Mouse (Mus musculus) testis, postnatal 10 days (tissue): Measurements from ENCODE around the gene Gpn3.

Source experiments
- DNase-seq: peaks from one replicate; pipeline ENCODE4 v3.0.0; 2021; ENCODE audit warnings: low spot score

The Gpn3 gene

DNA sequence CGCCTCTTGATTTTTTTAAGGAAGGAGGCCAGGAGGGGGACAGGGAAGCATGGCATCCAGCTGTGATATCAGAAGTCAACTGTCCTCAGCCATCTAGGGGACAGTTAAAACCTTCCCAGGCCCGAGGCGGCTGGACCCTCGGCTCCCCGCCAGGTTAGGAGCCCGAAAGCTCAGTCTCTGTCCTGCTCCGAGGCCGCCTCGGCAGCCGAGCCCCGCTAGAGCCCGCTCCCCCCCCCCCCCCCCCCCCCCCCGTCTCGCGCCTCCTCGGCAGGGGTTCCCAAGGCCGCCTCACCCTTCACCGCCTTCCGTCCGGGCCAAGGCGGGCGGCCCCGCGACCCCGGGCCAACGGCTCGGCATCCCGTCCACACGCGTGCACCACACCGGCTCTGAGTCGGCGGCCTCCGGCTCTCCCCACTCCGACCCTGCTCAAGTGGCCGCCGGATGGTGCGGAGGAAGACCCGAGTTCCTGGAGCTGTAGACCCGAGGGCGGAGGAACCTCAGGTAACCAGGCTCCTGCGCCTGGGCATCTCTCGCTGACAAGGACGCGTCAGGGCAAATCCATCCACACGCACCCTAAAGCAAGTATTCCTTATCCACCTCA lies at the start of gene Gpn3:
Gpn3 (plus strand) TSS at position 286 of the 601 bp plus-strand sequence.
- DNase-seq: peak; percentile 75

DNA sequence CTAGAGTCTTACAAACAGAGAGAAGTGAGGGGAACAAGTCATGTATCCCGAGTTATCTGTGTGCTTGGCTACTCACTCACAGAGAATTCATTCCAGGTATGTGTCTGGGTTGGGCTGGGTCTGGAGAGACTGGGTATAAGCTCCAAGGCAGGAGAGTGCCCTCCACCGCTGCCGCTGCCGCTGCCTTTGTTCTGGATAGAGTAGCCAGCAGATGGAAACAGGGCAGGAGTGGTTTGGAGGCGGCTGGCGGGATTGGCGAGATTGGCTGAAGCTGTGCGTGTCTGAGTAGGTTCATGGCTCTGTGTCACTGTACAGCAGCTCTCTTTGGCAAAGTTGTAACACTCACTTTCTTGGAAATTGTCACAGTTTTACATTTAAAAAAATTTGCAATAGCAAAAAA lies 48.2 kb upstream of the Gpn3 start:
- DNase-seq: no peak

DNA sequence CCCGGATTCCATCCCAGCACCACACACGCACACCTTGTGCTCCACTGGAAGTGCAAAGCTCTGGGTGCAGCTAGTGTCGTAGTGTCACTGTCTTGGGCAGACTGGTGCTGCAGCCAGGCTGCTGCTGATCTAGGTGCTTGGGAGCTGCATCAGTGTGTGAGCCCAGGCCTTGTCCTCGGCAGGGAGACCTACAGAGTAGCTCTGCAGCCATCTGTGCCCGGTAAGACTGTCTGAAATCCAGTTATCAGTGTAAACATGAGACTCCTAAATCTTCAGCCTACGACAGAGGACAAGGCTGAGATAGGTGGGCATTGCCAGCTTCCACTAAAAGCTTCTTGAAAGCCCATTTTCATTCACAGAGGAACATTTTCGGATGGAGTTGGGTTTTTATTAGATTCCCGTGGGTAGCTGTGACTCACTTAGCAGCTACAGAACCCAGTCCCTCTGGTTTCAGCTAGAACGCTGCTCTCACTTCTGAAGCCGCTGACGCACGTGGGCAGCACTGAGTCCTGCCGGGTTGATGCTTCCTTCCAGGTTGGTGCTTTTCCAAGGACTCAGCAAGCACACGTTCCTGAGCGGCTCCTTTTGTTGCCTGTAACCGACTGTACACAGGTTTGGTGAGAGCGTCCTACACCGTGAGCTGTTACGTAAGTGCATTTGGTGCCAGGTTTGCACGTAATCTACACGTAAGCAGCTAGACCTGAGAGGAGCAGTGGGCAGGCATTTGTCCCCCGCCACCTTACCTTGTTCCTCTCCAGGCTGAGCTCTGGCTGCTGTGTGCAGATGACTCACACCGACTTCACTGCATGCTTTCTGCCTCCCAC lies 46.9 kb upstream of the Gpn3 start:
- DNase-seq: no peak

DNA sequence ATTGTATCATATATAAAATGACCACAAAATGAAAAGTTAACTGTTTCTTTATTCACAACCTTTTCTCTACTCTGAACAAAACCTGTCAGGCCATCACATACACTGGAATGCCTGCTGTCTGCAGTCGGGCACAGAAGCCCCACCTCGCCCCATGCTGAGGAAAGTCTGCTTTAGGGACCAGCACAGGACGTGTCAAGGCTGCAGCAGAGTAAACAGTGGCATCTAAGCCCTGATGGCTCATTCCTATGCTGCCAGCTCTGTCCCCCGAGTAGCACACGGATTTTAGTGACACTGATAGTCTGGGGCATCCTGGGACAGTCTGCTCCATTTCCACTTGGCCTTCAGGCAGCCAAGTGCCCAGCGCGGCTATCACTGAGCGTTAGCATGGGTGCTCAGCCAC lies 46.2 kb upstream of the Gpn3 start:
- no peak for DNase-seq

DNA sequence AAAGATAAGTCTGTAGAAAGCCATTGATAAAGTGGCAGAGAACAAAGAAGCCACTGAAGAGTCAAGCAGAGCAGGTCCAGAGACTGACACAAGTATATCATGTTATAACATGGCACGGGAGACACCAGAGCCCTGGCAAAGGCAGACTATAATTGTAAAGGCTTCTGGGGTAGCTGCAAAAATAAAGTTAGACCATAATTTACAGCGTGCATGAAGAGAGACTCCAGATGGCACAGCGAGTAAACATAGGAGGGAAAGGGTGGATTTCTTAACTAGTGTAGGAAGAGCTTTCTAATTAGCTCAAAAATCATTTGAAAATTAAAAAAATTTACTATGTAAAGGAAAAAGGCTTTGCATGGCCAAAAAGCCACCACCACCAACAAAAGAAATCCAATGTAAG lies 44.4 kb upstream of the Gpn3 start:
- DNase-seq: no peak

DNA sequence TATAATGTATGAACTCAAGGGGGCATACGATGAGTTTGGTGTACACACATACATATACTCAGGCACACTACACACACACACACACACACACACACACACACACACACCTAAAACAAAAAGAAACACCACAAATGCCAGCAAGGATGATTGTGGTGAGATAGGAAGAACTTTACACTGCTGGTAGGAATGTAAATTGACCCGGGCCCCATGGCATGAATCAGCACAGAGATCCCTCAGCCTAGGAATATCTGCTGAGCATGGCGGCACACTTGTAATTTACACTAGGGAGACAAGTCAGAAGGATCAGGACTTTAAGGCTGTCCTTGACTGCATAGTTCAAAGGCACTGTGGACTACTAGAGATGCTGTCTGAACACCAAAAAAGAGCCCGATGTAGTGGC lies 41.4 kb upstream of the Gpn3 start:
- no peak for DNase-seq

DNA sequence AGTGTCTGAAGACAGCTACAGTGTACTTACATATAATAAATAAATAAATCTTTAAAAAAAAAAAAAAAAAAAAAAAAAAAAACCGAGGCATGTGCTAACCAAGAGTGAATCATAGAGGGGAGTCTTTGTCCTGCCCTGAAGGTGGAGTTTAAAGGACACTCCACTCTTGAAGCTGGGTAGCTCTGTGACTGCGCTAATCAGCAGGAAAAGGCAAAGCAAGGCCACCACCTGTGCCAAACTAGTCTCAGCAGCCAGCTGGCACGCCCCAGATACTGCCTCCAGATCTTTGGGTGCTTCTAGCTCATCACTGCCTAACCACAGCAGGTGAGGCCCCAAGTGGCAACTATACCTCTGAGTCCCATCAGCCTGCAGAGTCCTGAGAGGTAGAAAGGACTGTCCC lies 37.0 kb upstream of the Gpn3 start:
- DNase-seq: no peak

DNA sequence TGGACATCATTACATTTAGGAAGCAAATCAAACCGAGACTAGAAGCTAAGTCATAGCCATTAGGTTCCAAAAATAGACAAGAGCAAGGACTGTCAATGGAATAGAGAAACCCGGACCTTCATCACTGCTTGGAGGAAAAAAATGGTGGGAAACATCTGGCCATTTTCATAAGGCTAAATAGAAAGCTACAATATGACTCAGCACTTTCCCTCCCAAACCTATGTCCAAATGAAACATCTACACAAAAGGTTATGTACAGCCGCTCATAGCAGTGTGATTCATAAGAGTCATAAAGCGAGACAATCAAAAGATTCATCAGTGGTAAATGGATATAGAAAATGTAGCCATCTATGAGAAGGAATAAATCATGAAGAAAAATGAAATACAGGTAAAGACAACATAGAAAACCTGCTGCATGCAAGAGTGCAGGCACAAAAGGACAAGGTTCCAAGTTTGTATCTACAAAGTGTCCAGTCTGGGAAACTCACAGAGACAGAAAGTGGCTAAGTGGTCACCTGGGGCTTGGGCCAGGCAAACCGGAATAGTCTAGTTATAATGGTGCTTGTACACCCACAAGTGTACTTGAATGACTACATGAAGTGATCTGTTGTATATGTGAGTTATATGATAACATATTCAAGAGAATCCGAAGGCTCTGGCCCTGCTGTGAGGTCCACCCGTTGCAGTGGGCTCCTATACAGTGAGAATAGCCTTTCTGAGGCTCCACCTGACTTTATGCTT lies 35.0 kb upstream of the Gpn3 start:
- DNase-seq: no peak

DNA sequence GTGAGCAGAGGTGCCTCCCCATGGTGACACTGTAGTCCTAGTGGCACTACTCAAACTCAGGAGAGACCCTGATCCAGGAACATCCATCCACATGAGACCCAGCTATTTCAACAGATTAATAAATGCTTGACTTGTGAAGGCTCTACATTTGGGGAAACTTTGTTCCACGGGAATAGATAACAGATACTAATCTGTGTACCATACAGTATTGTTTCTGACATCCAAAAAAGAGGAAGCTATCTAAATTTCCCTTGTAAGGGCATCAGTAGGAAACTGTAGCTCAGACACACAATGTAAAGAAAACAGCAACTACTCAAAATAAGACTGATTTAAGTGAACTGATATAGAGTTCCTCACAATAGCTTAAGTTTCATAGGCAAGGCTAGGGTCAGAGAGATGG lies 28.8 kb upstream of the Gpn3 start:
- no peak for DNase-seq

DNA sequence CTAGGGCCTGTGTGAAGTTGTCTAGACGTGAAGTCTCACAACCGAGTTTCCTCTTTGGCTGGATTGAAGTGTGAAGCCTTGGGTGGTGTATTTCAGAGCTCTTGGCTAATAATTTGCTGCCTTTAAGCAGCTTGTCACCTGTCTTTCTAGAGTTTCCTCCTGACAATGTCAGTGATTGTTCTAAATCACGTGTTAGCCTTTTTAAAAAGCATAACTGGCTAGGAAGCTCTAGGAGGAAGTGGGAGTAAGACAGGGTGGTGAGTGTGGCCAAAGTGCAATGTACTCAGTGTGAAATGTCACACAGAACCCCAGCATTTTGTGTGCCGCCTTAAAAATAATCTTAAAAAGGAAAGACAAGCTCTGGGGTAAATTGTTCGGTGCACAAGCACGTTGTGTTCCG lies 27.9 kb upstream of the Gpn3 start:
- no peak for DNase-seq

DNA sequence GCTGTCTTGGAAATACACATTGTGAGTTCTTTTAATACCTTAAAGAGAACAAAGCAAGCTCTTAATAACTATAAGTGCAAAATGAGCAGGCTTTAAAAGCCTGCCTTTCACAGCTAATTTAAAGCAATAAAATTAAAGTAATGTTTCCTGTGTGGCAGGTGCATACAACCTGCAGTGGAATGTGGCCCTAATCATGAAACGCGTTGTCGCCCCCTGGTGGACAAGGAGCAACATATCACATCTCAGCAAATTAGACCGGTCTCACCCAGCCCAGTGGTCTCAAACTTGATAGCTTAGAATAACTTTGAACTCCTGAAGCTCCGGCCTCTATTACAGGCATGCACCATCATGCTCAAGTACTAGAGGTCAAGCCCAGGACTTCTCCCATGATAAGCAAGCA lies 27.4 kb upstream of the Gpn3 start:
- DNase-seq: peak; percentile 88

DNA sequence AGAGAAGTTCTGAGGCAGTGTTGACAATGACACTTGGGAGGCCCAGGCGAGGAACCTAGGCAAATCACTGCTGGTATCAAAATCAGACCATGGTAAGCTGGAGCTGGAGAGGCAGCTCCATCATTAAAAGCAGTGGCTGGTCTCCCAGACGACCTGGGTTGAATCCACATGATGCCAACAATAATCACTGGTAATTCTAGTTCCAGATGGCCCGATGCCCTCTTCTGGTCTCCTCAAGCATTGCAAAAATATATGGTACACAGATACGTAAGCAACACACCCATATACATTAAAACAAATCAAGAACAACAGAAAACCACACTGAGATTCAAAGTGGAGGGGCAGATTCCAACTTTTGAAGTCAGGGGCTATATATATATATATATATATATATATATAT lies 25.9 kb upstream of the Gpn3 start:
- DNase-seq: no peak

DNA sequence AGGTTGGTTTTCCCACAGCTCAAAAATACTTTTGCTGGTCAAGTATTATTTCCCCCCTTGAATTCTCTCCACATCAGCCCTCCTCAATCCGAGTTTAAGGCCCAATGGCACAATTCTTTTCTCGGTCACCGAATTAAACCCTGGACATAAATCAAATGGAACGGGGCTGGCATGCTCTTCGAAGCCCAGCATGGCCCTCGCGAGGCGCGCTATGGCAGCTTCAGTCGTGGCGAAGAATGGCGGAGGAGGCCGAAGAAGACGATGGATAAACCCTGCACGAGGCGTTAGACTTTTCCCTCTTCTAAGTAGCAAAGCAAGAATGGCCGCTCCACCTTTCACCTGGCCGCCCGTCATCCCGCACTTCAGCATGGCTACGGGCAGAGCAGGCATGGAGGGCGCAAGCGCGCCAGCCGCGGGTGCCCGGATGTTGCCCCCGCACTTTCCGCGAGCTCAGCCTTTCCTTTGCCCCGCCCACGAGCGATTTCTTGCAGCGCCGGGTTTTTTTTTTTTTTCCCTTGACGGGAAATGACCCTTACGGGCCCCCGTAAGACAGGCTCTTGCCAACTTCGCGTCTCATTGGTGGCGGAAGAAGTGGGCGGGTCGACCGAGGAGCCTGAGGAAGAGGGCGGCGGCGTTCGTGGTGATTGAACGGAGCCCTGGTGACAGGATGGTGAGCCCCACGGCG lies 17.7 kb upstream of the Gpn3 start, which contains the start of the genes Rad9b and Vps29:
Rad9b (minus strand) TSS at position 427 of the 685 bp plus-strand sequence.
Vps29 (plus strand) TSS at position 563 of the 685 bp plus-strand sequence.
- peak; percentile 100 for DNase-seq

DNA sequence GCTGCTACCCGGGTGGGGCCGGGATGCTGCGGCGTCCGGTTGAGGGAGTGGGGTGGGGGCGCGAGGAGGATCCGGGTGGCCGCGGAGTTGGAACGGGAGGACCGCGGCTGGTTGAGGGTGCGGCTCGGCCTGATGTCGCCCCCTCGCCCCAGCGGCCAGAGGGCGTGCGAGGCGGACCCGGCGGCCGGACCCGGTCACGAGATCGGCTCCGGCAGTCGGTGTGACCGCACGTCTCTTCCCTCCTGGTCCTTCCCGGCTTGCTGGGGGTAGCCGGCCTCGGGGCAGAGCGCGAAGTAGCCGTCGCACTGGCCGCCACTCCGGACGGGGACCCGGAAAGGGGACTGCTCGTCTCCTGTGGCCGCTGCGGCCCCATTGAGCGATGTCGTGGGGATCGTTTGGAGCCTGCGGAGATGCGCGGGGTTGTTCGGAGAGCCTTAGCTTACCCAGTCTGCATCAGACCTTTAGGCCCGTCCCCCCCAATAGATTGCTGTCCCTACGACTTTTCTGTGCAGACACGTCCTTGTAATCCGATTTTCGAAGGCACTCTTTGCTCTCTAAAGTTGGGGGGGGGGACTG lies 17.1 kb upstream of the Gpn3 start:
- DNase-seq: no peak

DNA sequence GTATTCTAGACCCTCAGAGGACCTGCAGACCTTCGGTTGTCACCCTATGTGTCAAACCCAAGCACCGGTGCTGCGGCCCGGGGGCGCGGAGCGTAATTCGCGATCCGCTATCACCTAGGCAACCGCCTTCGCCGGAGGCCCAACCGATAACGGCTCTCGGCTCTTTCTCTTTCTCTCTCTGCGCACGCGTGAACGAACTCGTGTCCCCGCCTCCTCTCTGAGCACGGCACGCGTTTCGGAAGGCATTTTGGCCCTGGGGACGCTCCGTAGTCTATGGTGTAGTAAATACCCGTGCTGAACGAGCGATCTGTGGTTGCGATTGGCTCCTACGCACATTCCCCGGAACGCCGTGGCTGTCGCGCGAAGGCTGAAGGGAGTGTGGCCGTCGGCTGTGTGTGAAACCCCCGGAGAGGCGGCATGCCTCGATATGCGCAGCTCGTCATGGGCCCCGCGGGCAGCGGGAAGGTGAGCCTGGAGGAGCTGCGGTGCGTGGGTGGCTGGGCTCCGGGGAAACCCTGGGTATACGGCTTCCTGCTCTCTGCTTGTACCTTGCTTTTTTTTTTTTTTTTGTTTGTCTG lies 605 bp downstream of the Gpn3 start, which contains the start of gene Fam216a:
Fam216a (minus strand) TSS at position 173 of the 578 bp plus-strand sequence.
- peak; percentile 99 for DNase-seq

DNA sequence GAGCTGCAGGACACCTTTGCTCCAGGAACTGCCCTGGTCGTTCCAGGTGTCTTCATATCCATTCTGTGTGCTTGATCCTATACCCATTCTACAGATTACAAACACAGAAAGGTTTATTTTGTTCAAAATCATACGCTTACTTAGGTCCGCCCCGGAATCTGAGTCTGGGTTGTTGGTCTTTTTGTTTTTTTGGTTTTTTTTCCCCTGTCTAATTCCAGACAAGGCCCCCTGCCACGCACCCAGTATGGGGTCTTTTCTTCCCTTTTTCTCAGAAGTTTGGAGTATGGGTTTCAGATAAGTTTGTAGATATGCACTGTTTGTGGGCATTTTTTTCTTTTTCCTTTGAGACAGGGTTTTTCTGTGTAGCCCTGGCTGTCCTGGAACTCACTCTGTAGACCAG lies 1.2 kb downstream of the Gpn3 start:
- DNase-seq: no peak

DNA sequence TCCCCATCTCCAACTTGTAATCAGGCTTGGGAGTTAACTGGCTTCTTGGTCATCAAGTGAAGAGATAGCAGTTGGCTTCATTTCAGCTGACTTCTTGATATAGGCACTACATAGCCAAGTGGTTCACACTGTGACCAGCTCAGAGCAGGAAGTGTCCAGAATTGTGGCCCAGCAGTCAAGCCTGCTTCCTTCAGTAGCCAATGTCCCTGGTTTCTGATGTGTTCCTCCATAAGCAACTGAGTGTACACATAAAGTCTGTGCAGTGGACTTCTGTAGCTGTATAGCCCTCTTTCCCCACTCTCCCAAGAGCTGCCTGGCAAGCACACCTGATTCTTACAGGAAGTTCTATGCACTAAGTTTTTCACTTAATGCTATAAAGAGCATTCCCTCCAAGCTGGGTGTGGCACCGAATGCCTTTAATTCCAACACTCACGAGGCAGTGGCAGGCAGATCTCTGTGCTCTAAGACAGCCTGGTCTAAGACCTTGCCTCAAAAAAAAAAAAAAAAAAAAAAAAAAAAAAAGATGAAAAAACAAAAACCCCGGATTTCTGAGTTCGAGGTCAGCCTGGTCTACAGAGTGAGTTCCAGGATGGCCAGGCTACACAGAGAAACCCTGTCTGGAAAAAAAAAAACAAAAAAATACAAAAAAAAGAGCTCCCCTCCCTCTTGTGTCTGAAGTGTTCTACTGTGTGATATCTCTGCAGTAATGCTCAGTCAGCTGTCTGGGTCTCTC lies 5.6 kb downstream of the Gpn3 start:
- DNase-seq: no peak

DNA sequence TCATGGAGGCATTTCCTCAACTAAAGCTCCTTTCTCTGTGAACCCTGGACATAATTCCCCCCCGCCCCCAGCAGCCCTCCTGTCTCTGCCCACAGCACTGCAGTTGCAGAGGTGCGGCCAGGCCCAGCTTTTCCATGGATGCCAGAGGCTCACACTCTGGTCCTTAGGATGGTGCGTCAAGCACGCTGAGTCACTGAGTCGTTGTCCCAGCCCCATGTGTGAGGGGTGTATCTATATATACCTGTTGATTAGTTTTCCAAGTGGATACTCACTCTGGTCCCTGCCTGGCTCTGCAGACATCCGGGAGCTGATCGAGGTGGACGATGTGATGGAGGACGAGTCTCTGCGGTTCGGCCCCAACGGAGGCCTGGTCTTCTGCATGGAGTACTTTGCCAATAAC lies 6.5 kb downstream of the Gpn3 start:
- no peak for DNase-seq

DNA sequence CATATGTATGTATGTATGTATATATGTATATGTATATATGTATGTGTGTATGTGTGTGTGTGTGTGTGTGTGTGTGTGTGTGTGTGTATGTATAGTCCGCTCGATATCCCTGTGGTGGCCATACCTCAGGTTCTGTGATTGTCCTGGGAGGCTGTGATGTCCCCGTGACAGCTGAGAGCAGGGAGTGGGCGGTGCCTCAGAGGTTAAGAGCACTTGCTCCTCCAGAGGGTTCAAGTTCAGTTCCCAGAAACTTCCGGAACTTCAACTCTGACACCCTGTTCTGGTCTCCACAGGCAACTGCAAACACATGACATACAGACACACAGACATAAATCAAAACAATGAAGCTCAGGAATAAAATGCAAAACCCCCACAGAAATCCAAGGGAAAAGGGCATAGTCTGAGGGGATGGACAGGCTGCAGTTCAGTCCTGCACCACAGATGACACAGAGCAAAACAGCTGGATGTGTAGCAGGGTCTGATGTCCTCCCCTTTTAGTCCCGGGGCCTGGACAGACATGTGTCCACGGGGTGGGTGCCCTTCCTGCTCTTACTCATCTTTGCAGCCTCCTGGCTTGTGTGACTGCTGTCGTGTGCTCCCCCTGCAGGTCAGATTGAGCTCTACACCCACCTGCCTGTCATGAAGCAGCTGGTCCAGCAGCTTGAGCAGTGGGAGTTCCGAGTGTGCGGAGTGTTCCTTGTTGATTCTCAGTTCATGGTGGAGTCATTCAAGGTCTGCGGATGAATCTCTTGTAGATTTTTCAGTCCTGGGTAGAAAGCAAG lies 7.9 kb downstream of the Gpn3 start:
- peak; percentile 83 for DNase-seq

DNA sequence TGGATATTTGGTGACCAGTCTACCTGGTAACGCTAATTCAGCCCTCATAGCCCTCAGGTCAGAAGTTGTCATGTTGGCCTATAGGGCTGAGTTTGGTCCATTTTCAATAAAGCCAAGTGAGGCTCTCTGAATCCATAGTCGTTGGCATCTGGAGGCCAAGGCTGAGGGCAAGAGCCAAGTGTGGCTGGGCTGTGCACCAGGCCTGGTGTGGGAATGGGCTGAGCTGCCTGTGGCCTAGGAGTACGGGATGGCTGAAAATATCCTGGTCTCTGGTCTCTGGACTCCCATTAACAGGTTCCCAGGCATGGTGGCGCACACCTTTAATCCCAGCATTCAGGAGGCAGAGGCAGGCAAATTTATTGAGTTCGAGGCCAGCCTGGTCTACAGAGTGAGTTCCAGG lies 18.3 kb downstream of the Gpn3 start:
- DNase-seq: no peak
